Comparison of ENCODE assay signal across 10 mouse cellular contexts in genomic region chr8:123444131-123444530, GRCm38 (mm10). TPM values are rescaled to one million over a fixed set of nuclear protein-coding genes. Genes with fewer than 3 reads are reported as not detected.
DNase-seq lines count a peak whose midpoint lies in the region; ATAC-seq and TF ChIP-seq lines count a peak whose summit lies in the region.
"Had no signal": no experiment of that assay in that cellular context is flagged by ENCODE, and none has a peak within 500 bp of the region (broad histone marks: within the 10 kb centered on the region; RNA-seq: fewer than 3 reads in every experiment).

No protein-coding gene starts in this region.

- DNase-seq in cerebellum, adult 11-12 months: peak; percentile 31
- no peak for DNase-seq in cerebellum, adult 9-10 months
- DNase-seq in lung, postnatal 10 days: no peak
- no peak for DNase-seq in liver, embryonic 13.5 days
- DNase-seq in stomach, postnatal 0 days (ENCODE audit: low spot score): no peak
- no peak for DNase-seq in left cerebral cortex, postnatal 10 days (ENCODE audit: extremely low spot score in 1 of 2, low spot score in 2 of 2)
- DNase-seq: adrenal gland, postnatal 36 days; thymus, postnatal 14 days had no signal

- no peaks in the 10 kb centered on the region for H3K9me3 ChIP-seq in lung, embryonic 16.5 days (ENCODE audit: control insufficient read depth, low read length)
- no peaks in the 10 kb centered on the region for H3K9me3 ChIP-seq in liver, embryonic 13.5 days (replicated peaks)
- no peaks in the 10 kb centered on the region for H3K9me3 ChIP-seq in stomach, postnatal 0 days (ENCODE audit: control insufficient read depth, low read length)

- WGBS in lung, embryonic 16.5 days: 81% methylated on average over 6 of the region's 6 CpGs
- 49% methylated on average over 6 of the region's 6 CpGs for whole genome bisulfite sequencing in liver, embryonic 13.5 days (ENCODE audit: insufficient replicate concordance)
- WGBS in stomach, postnatal 0 days: 78% methylated on average over 6 of the region's 6 CpGs

- H3K4me1 ChIP-seq in lung, embryonic 16.5 days (replicated peaks; ENCODE audit: control insufficient read depth, insufficient read depth, low read length): no peaks in the 10 kb centered on the region
- peaks cover 15% of the 10 kb centered on the region for H3K4me1 ChIP-seq in liver, embryonic 13.5 days (replicated peaks)
- H3K4me1 ChIP-seq in stomach, postnatal 0 days (replicated peaks; ENCODE audit: control insufficient read depth, insufficient read depth): no peaks in the 10 kb centered on the region

- no peak overlapping the region for H3K27ac ChIP-seq in lung, embryonic 16.5 days (ENCODE audit: low read length)
- H3K27ac ChIP-seq in liver, embryonic 13.5 days: no peak overlapping the region
- peak overlapping the region; percentile 46; the same call in 1 of the 2 replicates for H3K27ac ChIP-seq in stomach, postnatal 0 days (replicated peaks)

- no peak for TF ChIP-seq CTCF in stomach, postnatal 0 days (IDR thresholded peaks at IDR 0.05; ENCODE audit: low read depth)

- H3K36me3 ChIP-seq in lung, embryonic 16.5 days (ENCODE audit: control insufficient read depth, insufficient read depth, low read length): no peaks in the 10 kb centered on the region
- H3K36me3 ChIP-seq in liver, embryonic 13.5 days: 0 out of 2 replicates have a peak, but pooled peaks cover 2% of the 10 kb centered on the region
- no peaks in the 10 kb centered on the region for H3K36me3 ChIP-seq in stomach, postnatal 0 days (ENCODE audit: control insufficient read depth, insufficient read depth, low read length)

- no peak for ATAC-seq in lung, embryonic 16.5 days (ENCODE audit: low read depth)
- no peak for ATAC-seq in liver, embryonic 13.5 days (ENCODE audit: low read depth)
- no peak for ATAC-seq in stomach, postnatal 0 days (ENCODE audit: low FRiP score, low TSS enrichment)
- ATAC-seq in erythroid progenitor cell, adult 5-6 weeks (replicated peaks; ENCODE audit: low FRiP score, poor library complexity, severe bottlenecking): no peak

- H3K9ac ChIP-seq in lung, embryonic 16.5 days (ENCODE audit: low read length): no peak overlapping the region
- peak overlapping the region; percentile 82; the same call in 1 of the 2 replicates for H3K9ac ChIP-seq in liver, embryonic 13.5 days
- no peak overlapping the region for H3K9ac ChIP-seq in stomach, postnatal 0 days (ENCODE audit: low read length)

- H3K4me3 ChIP-seq in lung, embryonic 16.5 days (ENCODE audit: low read length): no peak overlapping the region
- H3K4me3 ChIP-seq in liver, embryonic 13.5 days (replicated peaks): peak overlapping the region; percentile 73; the same call in 1 of the 2 replicates
- H3K4me3 ChIP-seq in stomach, postnatal 0 days (ENCODE audit: low read depth, low read length): no peak overlapping the region

- H3K27me3 ChIP-seq in lung, embryonic 16.5 days (ENCODE audit: control insufficient read depth, insufficient read depth, low read depth, low read length): no peaks in the 10 kb centered on the region
- no peaks in the 10 kb centered on the region for H3K27me3 ChIP-seq in liver, embryonic 13.5 days
- H3K27me3 ChIP-seq in stomach, postnatal 0 days (ENCODE audit: control insufficient read depth, insufficient read depth, low read length): no peaks in the 10 kb centered on the region

- no peak for TF ChIP-seq EP300 in stomach, postnatal 0 days (optimal IDR thresholded peaks at IDR 0.05)

- peak overlapping the region; percentile 72; the same call in 1 of the 2 replicates for H3K4me2 ChIP-seq in lung, embryonic 16.5 days (ENCODE audit: low read depth, low read length)
- peak overlapping the region; percentile 76 for H3K4me2 ChIP-seq in liver, embryonic 13.5 days
- no peak overlapping the region; the same call in 1 of the 2 replicates for H3K4me2 ChIP-seq in stomach, postnatal 0 days (replicated peaks; ENCODE audit: low read depth)

- intact Hi-C loops in left cerebral cortex, postnatal 10 days (cut with DNase I): no loop called here

RNA-seq across cellular contexts. Expression of gene Def8, which starts 20.8 kb away (rescaled TPM):
- 26.3 and 28.0 TPM in 2 replicates for polyA plus RNA-seq in lung, embryonic 16.5 days (2015; fragmentation: Nextera tagmentation; extraction: Ambion mirVana)
- polyA plus RNA-seq in liver, embryonic 13.5 days (2015; fragmentation: Nextera tagmentation; extraction: Ambion mirVana): 13.0 and 14.8 TPM in 2 replicates
- 20.6 and 22.5 TPM in 2 replicates for polyA plus RNA-seq in stomach, postnatal 0 days (2015; fragmentation: Nextera tagmentation; extraction: Ambion mirVana)
- total RNA-seq in erythroid progenitor cell, adult 5-6 weeks (2015; ENCODE audit: low replicate concordance): 8.8 and 15.1 TPM in 2 replicates
- 3.5 and 8.9 TPM in 2 replicates for total RNA-seq in erythroid progenitor cell, adult 5-6 weeks (2017; ENCODE audit: low replicate concordance)
- 10 to 100 TPM; 75.4 to 77.6 TPM for total RNA-seq in left cerebral cortex, postnatal 10 days (2021)

RNA-seq across cellular contexts. Expression of gene Tubb3, which starts 32.9 kb away (rescaled TPM):
- 5.8 and 11.0 TPM in 2 replicates for polyA plus RNA-seq in lung, embryonic 16.5 days (2015; fragmentation: Nextera tagmentation; extraction: Ambion mirVana)
- 1.4 and 1.9 TPM in 2 replicates for polyA plus RNA-seq in liver, embryonic 13.5 days (2015; fragmentation: Nextera tagmentation; extraction: Ambion mirVana)
- 24.4 and 24.7 TPM in 2 replicates for polyA plus RNA-seq in stomach, postnatal 0 days (2015; fragmentation: Nextera tagmentation; extraction: Ambion mirVana)
- total RNA-seq in erythroid progenitor cell, adult 5-6 weeks (2015; ENCODE audit: low replicate concordance): not detected in 2 replicates
- total RNA-seq in erythroid progenitor cell, adult 5-6 weeks (2017; ENCODE audit: low replicate concordance): not detected in 2 replicates
- total RNA-seq in left cerebral cortex, postnatal 10 days (2021): 1,000 to 10,000 TPM; 1,287 to 1,390 TPM

RNA-seq across cellular contexts. Expression of gene Afg3l1, which starts 33.6 kb away (rescaled TPM):
- 48.3 and 53.6 TPM in 2 replicates for polyA plus RNA-seq in lung, embryonic 16.5 days (2015; fragmentation: Nextera tagmentation; extraction: Ambion mirVana)
- 34.6 and 35.3 TPM in 2 replicates for polyA plus RNA-seq in liver, embryonic 13.5 days (2015; fragmentation: Nextera tagmentation; extraction: Ambion mirVana)
- polyA plus RNA-seq in stomach, postnatal 0 days (2015; fragmentation: Nextera tagmentation; extraction: Ambion mirVana): 28.1 and 28.4 TPM in 2 replicates
- 8.6 and 13.4 TPM in 2 replicates for total RNA-seq in erythroid progenitor cell, adult 5-6 weeks (2015; ENCODE audit: low replicate concordance)
- total RNA-seq in erythroid progenitor cell, adult 5-6 weeks (2017; ENCODE audit: low replicate concordance): 6.5 and 9.6 TPM in 2 replicates
- total RNA-seq in left cerebral cortex, postnatal 10 days (2021): 10 to 100 TPM; 38.3 to 38.6 TPM

RNA-seq across cellular contexts. Expression of gene Mc1r, which starts 37.2 kb away (rescaled TPM):
- not detected in 2 replicates for polyA plus RNA-seq in lung, embryonic 16.5 days (2015; fragmentation: Nextera tagmentation; extraction: Ambion mirVana)
- not detected in 2 replicates for polyA plus RNA-seq in liver, embryonic 13.5 days (2015; fragmentation: Nextera tagmentation; extraction: Ambion mirVana)
- 0.05 TPM in 1 of 2 replicates, not detected in the other for polyA plus RNA-seq in stomach, postnatal 0 days (2015; fragmentation: Nextera tagmentation; extraction: Ambion mirVana)
- total RNA-seq in erythroid progenitor cell, adult 5-6 weeks (2015; ENCODE audit: low replicate concordance): not detected in 2 replicates
- total RNA-seq in erythroid progenitor cell, adult 5-6 weeks (2017; ENCODE audit: low replicate concordance): not detected in 2 replicates
- total RNA-seq in left cerebral cortex, postnatal 10 days (2021): not detected
- total RNA-seq: adrenal gland, postnatal 36 days had no signal
